Mouse (Mus musculus): ENCODE data around the gene Lrr1.

DNA sequence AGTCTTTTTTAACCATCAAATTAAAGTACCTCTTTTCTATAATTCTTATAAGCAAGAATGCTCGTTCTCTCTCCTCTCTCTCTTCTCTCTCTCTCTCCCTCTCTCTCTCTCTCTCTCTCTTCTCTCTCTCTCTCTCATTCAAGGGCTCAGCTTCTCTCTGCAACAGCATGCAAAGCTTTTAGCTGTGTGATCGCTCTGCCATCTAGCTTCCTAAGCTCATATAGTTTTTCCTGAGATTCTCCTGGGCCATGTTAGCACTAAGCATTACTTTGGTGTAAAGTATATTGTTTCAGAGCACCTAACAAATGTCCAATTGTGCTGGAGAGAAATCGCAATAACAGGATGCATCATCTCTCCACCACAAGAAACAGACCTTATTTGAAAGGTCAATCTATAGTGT lies 29.4 kb upstream of the Lrr1 start:
- TF ChIP-seq CTCF (IDR thresholded peaks at IDR 0.05; ENCODE audit: borderline replicate concordance, insufficient read depth, low read length) (no peak), POLR2A (IDR thresholded peaks at IDR 0.05; ENCODE audit: low read depth, low read length) (no peak)
